Mouse (Mus musculus): ENCODE measurements around the gene Aebp2. TPM values are rescaled to one million over a fixed set of nuclear protein-coding genes. Genes with fewer than 3 reads are reported as not detected.

The Aebp2 gene
- polyA plus RNA-seq, 1 experiment from 2014 or later = 7.7 TPM

DNA sequence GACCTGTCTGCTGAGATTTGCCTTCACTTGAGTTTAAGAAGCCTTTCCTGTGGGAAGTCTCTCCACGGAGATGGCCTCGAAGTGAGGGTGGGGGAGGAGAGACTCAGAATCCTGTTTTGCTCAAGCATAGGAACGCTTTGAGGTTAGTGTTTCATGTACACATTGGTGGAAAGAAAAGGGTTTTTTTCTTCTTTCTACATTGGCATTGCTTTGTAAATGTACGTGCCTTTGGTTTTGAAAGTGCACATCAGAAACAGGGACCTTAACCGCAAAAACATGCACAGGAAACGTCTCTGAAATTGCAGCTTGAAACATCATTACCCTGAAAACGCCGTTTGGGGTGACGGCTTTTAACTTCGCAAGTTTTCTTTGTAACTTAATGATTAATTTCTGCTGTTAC lies 85.6 kb downstream of the Aebp2 start:
- 0 out of 2 replicates have a peak, but pooled peaks cover 3% of the 10 kb centered on the region for H3K9me3 ChIP-seq (replicated peaks; ENCODE audit: control insufficient read depth, low read length)
- no peak overlapping the region for H3K4me2 ChIP-seq (ENCODE audit: low read length)
- H3K4me3 ChIP-seq (ENCODE audit: low read depth, low read length) = no peak overlapping the region
- ATAC-seq (no peak), DNase-seq (ENCODE audit: low spot score) (no peak)
- no peak overlapping the region for H3K9ac ChIP-seq (ENCODE audit: low read length)
- H3K4me1 ChIP-seq (ENCODE audit: control insufficient read depth, insufficient read depth, low read length) = no peaks in the 10 kb centered on the region
- no peaks in the 10 kb centered on the region for H3K27me3 ChIP-seq (replicated peaks; ENCODE audit: control insufficient read depth, insufficient read depth, low read length)
- 83% methylated on average over 10 of the region's 10 CpGs for WGBS
- no peak overlapping the region for H3K27ac ChIP-seq (ENCODE audit: low read depth, low read length)
- H3K36me3 ChIP-seq (ENCODE audit: control insufficient read depth, insufficient read depth, low read length) = no peaks in the 10 kb centered on the region

GRCm38 (mm10) chr6:140709415-140710107 lies 87.1 kb downstream of the Aebp2 start:
- Histone ChIP-seq H3K27me3 (replicated peaks; ENCODE audit: control insufficient read depth, insufficient read depth, low read length) (0 out of 2 replicates have a peak, but pooled peaks cover 7% of the 10 kb centered on the region), H3K9me3 (replicated peaks; ENCODE audit: control insufficient read depth, low read length) (0 out of 2 replicates have a peak, but pooled peaks cover 3% of the 10 kb centered on the region), H3K27ac (ENCODE audit: low read depth, low read length) (no peak overlapping the region), H3K36me3 (ENCODE audit: control insufficient read depth, insufficient read depth, low read length) (no peaks in the 10 kb centered on the region), H3K4me3 (ENCODE audit: low read depth, low read length) (no peak overlapping the region), H3K9ac (ENCODE audit: low read length) (no peak overlapping the region), H3K4me1 (ENCODE audit: control insufficient read depth, insufficient read depth, low read length) (no peaks in the 10 kb centered on the region), H3K4me2 (ENCODE audit: low read length) (no peak overlapping the region)
- no peak for ATAC-seq
- 77% methylated on average over 6 of the region's 6 CpGs for WGBS
- DNase-seq (ENCODE audit: low spot score) = no peak

DNA sequence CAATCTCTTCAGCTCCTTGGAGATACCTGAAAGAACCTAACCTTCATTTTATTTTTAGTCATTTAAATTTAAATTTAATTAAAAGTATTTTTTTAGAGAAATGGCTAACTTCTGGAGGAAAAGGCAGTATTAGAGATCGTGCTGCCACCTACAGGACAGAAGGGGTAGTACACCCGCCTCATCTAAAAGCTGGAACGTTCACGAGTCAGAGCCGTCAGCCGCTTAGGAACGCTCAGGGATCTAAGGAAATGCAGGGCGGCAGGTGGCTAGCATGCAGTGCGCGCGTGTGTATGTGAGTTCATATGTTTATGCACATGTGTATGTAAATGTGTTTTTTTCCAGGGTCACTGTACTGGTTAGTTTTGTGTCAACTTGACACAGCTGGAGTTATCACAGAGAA lies 90.3 kb downstream of the Aebp2 start:
- H3K27me3 ChIP-seq (replicated peaks; ENCODE audit: control insufficient read depth, insufficient read depth, low read length) = 0 out of 2 replicates have a peak, but pooled peaks cover 7% of the 10 kb centered on the region
- H3K4me2 ChIP-seq (ENCODE audit: low read length) = no peak overlapping the region
- no peak overlapping the region for H3K9ac ChIP-seq (ENCODE audit: low read length)
- H3K27ac ChIP-seq (ENCODE audit: low read depth, low read length) = no peak overlapping the region
- DNase-seq (ENCODE audit: low spot score) = peak; percentile 83
- H3K4me3 ChIP-seq (ENCODE audit: low read depth, low read length) = no peak overlapping the region
- H3K36me3 ChIP-seq (ENCODE audit: control insufficient read depth, insufficient read depth, low read length) = no peaks in the 10 kb centered on the region
- no peaks in the 10 kb centered on the region for H3K9me3 ChIP-seq (replicated peaks; ENCODE audit: control insufficient read depth, low read length)
- H3K4me1 ChIP-seq (ENCODE audit: control insufficient read depth, insufficient read depth, low read length) = no peaks in the 10 kb centered on the region
- ATAC-seq = peak; percentile 56; the same call in 1 of the 2 replicates
- 3% methylated on average over 11 of the region's 11 CpGs for WGBS

DNA sequence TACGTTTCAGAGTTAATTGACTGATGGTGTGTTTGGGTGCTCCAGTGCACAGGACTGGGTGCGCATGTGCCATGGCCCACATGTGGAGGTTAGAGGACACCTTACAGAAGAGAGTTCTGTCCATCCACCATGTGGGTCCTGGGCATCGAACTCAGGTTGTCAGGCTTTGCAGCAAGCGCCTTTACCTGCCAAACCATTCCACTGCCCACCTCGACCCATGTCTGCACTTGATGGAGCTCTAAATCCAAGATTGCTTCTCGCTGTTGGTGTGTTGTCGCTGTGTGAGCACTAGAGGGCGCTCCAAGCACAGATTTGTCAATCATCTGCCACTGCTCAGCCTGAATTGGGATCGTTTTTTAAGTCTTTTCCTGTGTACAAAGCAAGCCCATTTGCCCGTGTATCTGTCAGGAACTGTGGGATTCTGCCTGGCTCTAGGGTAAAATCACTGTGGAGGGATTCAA lies 92.5 kb downstream of the Aebp2 start:
- DNase-seq (ENCODE audit: low spot score) = peak; percentile 91
- whole genome bisulfite sequencing = 25% methylated on average over 10 of the region's 10 CpGs
- no peaks in the 10 kb centered on the region for H3K9me3 ChIP-seq (replicated peaks; ENCODE audit: control insufficient read depth, low read length)
- H3K36me3 ChIP-seq (ENCODE audit: control insufficient read depth, insufficient read depth, low read length) = no peaks in the 10 kb centered on the region
- 0 out of 2 replicates have a peak, but pooled peaks cover 7% of the 10 kb centered on the region for H3K27me3 ChIP-seq (replicated peaks; ENCODE audit: control insufficient read depth, insufficient read depth, low read length)
- no peak overlapping the region for H3K4me2 ChIP-seq (ENCODE audit: low read length)
- no peaks in the 10 kb centered on the region for H3K4me1 ChIP-seq (ENCODE audit: control insufficient read depth, insufficient read depth, low read length)
- H3K27ac ChIP-seq (ENCODE audit: low read depth, low read length) = no peak overlapping the region
- H3K9ac ChIP-seq (ENCODE audit: low read length) = no peak overlapping the region
- ATAC-seq = peak; percentile 76
- H3K4me3 ChIP-seq (ENCODE audit: low read depth, low read length) = no peak overlapping the region

- ATAC-seq = no peak
- no peak for DNase-seq (ENCODE audit: low spot score)
Observed at GRCm38 (mm10) chr6:140722058-140722457, 99.6 kb downstream of the Aebp2 start.

More at GRCm38 (mm10) chr6:140722058-140722457, 99.6 kb downstream of the Aebp2 start:
- H3K9ac ChIP-seq (ENCODE audit: low read length) = no peak overlapping the region
- no peak overlapping the region for H3K4me3 ChIP-seq (ENCODE audit: low read depth, low read length)
- H3K27me3 ChIP-seq (replicated peaks; ENCODE audit: control insufficient read depth, insufficient read depth, low read length) = no peaks in the 10 kb centered on the region
- WGBS = 84% methylated on average over 10 of the region's 10 CpGs
- no peak overlapping the region for H3K27ac ChIP-seq (ENCODE audit: low read depth, low read length)
- no peaks in the 10 kb centered on the region for H3K4me1 ChIP-seq (ENCODE audit: control insufficient read depth, insufficient read depth, low read length)
- no peaks in the 10 kb centered on the region for H3K9me3 ChIP-seq (replicated peaks; ENCODE audit: control insufficient read depth, low read length)
- no peak overlapping the region for H3K4me2 ChIP-seq (ENCODE audit: low read length)
- no peaks in the 10 kb centered on the region for H3K36me3 ChIP-seq (ENCODE audit: control insufficient read depth, insufficient read depth, low read length)

Other genes starting within 250 kb of the Aebp2 start
- 26.5 and 27.9 TPM in 2 replicates for gene Plekha5, start 198.6 kb upstream of the Aebp2 start, polyA plus RNA-seq (2014; fragmentation: Nextera tagmentation; extraction: Ambion mirVana)
- gene Gm11077, start 106.6 kb downstream of the Aebp2 start, polyA plus RNA-seq (2014; fragmentation: Nextera tagmentation; extraction: Ambion mirVana) = not detected in 2 replicates

All from forebrain, embryonic 14.5 days (tissue).